Mouse (Mus musculus) T-helper 1 cell (primary cell): ENCODE measurements at regions not wholly inside any gene's neighbourhood (a gene's known extent, or its start where the extent isn't known, plus 50 kb on each side); places are given as distances from the start of the nearest gene placed in this dataset.

Experiments
- in situ Hi-C: fragments of 300-600 bp; cut with MboI, MseI; formaldehyde crosslinking; loops from one replicate; pipeline ENCODE4 v1.15.1; 2025; ENCODE audit warnings: high pct_unique_total_duplicates

- in situ Hi-C loops: no loop called here
Measured at GRCm38 (mm10) chr14:68022925-68023324, 1271.2 kb downstream of the Synb start.

- in situ Hi-C loops: no loop called here
Measured at GRCm38 (mm10) chr14:68021240-68021639, 1272.9 kb downstream of the Synb start.

- in situ Hi-C loops: no loop called here
Measured at GRCm38 (mm10) chr14:68020769-68021168, 1273.3 kb downstream of the Synb start.

- in situ Hi-C loops: no loop called here
Measured at GRCm38 (mm10) chr14:68018686-68019085, 1275.4 kb downstream of the Synb start.

GRCm38 (mm10) chr14:67996790-67997417 is 1297.2 kb downstream of the Synb start:
- in situ Hi-C loops: loop anchor here (25.0 kb wide), 1 partner anchor 490 kb away; no protein-coding TSS in a partner anchor

GRCm38 (mm10) chr14:67993611-67994051 is 1300.5 kb downstream of the Synb start:
- in situ Hi-C loops: loop anchor here (5.0 to 25.0 kb wide), 2 partner anchors 154 to 494 kb away; no protein-coding TSS in a partner anchor

GRCm38 (mm10) chr14:67993142-67993541 is 1301.0 kb downstream of the Synb start:
- in situ Hi-C loops: loop anchor here (5.0 to 25.0 kb wide), 2 partner anchors 154 to 494 kb away; no protein-coding TSS in a partner anchor

GRCm38 (mm10) chr14:67992088-67992487 is 1302.0 kb downstream of the Synb start:
- in situ Hi-C loops: loop anchor here (5.0 to 25.0 kb wide), 2 partner anchors 155 to 495 kb away; no protein-coding TSS in a partner anchor

- in situ Hi-C loops: loop anchor here (5.0 to 25.0 kb wide), 2 partner anchors 157 to 497 kb away; no protein-coding TSS in a partner anchor
Measured at GRCm38 (mm10) chr14:67990271-67990670, 1303.8 kb downstream of the Synb start.
